Mouse (Mus musculus): ENCODE measurements around the gene Zfr. TPM values are rescaled to one million over a fixed set of nuclear protein-coding genes. Genes with fewer than 3 reads are reported as not detected.

Zfr gene
- polyA plus RNA-seq, 1 experiment = 218 TPM

GRCm38 (mm10) chr15:12223393-12223792 lies 105.8 kb downstream of the Zfr start:
- H3K27me3 ChIP-seq (ENCODE audit: control insufficient read depth, insufficient read depth, low read length) = no peaks in the 10 kb centered on the region
- 94% methylated on average over 6 of the region's 6 CpGs for WGBS
- TF ChIP-seq CTCF (IDR thresholded peaks at IDR 0.05; ENCODE audit: borderline replicate concordance, control insufficient read depth, extremely low read depth, insufficient read depth, low read length, poor library complexity) (no peak), POLR2A (IDR thresholded peaks at IDR 0.05; ENCODE audit: control insufficient read depth, extremely low read depth, insufficient read depth, low read length, poor library complexity) (no peak)
- H3K36me3 ChIP-seq (ENCODE audit: control insufficient read depth, insufficient read depth, low read length) = no peaks in the 10 kb centered on the region
- H3K4me3 ChIP-seq (ENCODE audit: control insufficient read depth, insufficient read depth, low read length) = no peak overlapping the region
- H3K4me1 ChIP-seq (replicated peaks; ENCODE audit: control insufficient read depth, insufficient read depth, low read length) = peaks cover 53% of the 10 kb centered on the region
- no peak overlapping the region for H3K27ac ChIP-seq (ENCODE audit: control insufficient read depth, insufficient read depth, low read length)
- no peak for DNase-seq

- Histone ChIP-seq H3K27ac (ENCODE audit: control insufficient read depth, insufficient read depth, low read length) (no peak overlapping the region), H3K36me3 (ENCODE audit: control insufficient read depth, insufficient read depth, low read length) (no peaks in the 10 kb centered on the region), H3K4me3 (ENCODE audit: control insufficient read depth, insufficient read depth, low read length) (no peak overlapping the region), H3K4me1 (replicated peaks; ENCODE audit: control insufficient read depth, insufficient read depth, low read length) (peaks cover 59% of the 10 kb centered on the region), H3K27me3 (ENCODE audit: control insufficient read depth, insufficient read depth, low read length) (no peaks in the 10 kb centered on the region)
- WGBS = 95% methylated on average over 2 of the region's 2 CpGs
- TF ChIP-seq CTCF (IDR thresholded peaks at IDR 0.05; ENCODE audit: borderline replicate concordance, control insufficient read depth, extremely low read depth, insufficient read depth, low read length, poor library complexity) (no peak), POLR2A (IDR thresholded peaks at IDR 0.05; ENCODE audit: control insufficient read depth, extremely low read depth, insufficient read depth, low read length, poor library complexity) (no peak)
- DNase-seq = no peak
Measured at GRCm38 (mm10) chr15:12224239-12224638, 106.6 kb downstream of the Zfr start.

- WGBS = 22% methylated on average over 4 of the region's 4 CpGs
- Histone ChIP-seq H3K4me3 (ENCODE audit: control insufficient read depth, insufficient read depth, low read length) (no peak overlapping the region), H3K4me1 (replicated peaks; ENCODE audit: control insufficient read depth, insufficient read depth, low read length) (peaks cover 60% of the 10 kb centered on the region), H3K27me3 (ENCODE audit: control insufficient read depth, insufficient read depth, low read length) (no peaks in the 10 kb centered on the region), H3K36me3 (ENCODE audit: control insufficient read depth, insufficient read depth, low read length) (no peaks in the 10 kb centered on the region), H3K27ac (ENCODE audit: control insufficient read depth, insufficient read depth, low read length) (0 out of 2 replicates have a peak overlapping the region, but pooled peaks have one; percentile 27)
- no peak for TF ChIP-seq POLR2A (IDR thresholded peaks at IDR 0.05; ENCODE audit: control insufficient read depth, extremely low read depth, insufficient read depth, low read length, poor library complexity)
- no peak for TF ChIP-seq CTCF (IDR thresholded peaks at IDR 0.05; ENCODE audit: borderline replicate concordance, control insufficient read depth, extremely low read depth, insufficient read depth, low read length, poor library complexity)
- no peak for DNase-seq
Measured at GRCm38 (mm10) chr15:12225062-12225461, 107.4 kb downstream of the Zfr start.

- no peaks in the 10 kb centered on the region for H3K27me3 ChIP-seq (ENCODE audit: control insufficient read depth, insufficient read depth, low read length)
- H3K27ac ChIP-seq (ENCODE audit: control insufficient read depth, insufficient read depth, low read length) = no peak overlapping the region
- 98% methylated on average over 15 of the region's 15 CpGs for WGBS
- TF ChIP-seq POLR2A (IDR thresholded peaks at IDR 0.05; ENCODE audit: control insufficient read depth, extremely low read depth, insufficient read depth, low read length, poor library complexity) = no peak
- no peak for TF ChIP-seq CTCF (IDR thresholded peaks at IDR 0.05; ENCODE audit: borderline replicate concordance, control insufficient read depth, extremely low read depth, insufficient read depth, low read length, poor library complexity)
- no peak overlapping the region for H3K4me3 ChIP-seq (ENCODE audit: control insufficient read depth, insufficient read depth, low read length)
- no peak for DNase-seq
- peaks cover 4% of the 10 kb centered on the region; the same call in 1 of the 2 replicates for H3K36me3 ChIP-seq (ENCODE audit: control insufficient read depth, insufficient read depth, low read length)
- peaks cover 60% of the 10 kb centered on the region for H3K4me1 ChIP-seq (replicated peaks; ENCODE audit: control insufficient read depth, insufficient read depth, low read length)
Measured at GRCm38 (mm10) chr15:12226908-12227307, 109.3 kb downstream of the Zfr start.

- no peak for DNase-seq
- Histone ChIP-seq H3K4me3 (ENCODE audit: control insufficient read depth, insufficient read depth, low read length) (no peak overlapping the region), H3K27ac (ENCODE audit: control insufficient read depth, insufficient read depth, low read length) (no peak overlapping the region), H3K27me3 (ENCODE audit: control insufficient read depth, insufficient read depth, low read length) (no peaks in the 10 kb centered on the region), H3K36me3 (ENCODE audit: control insufficient read depth, insufficient read depth, low read length) (peaks cover 8% of the 10 kb centered on the region; the same call in 1 of the 2 replicates), H3K4me1 (replicated peaks; ENCODE audit: control insufficient read depth, insufficient read depth, low read length) (peaks cover 57% of the 10 kb centered on the region)
- TF ChIP-seq POLR2A (IDR thresholded peaks at IDR 0.05; ENCODE audit: control insufficient read depth, extremely low read depth, insufficient read depth, low read length, poor library complexity) = no peak
- WGBS = 90% methylated on average over 4 of the region's 4 CpGs
Measured at GRCm38 (mm10) chr15:12227355-12227754, 109.7 kb downstream of the Zfr start.

GRCm38 (mm10) chr15:12229603-12230242 lies 112.1 kb downstream of the Zfr start:
- Histone ChIP-seq H3K27ac (ENCODE audit: control insufficient read depth, insufficient read depth, low read length) (peak overlapping the region; percentile 30), H3K4me3 (ENCODE audit: control insufficient read depth, insufficient read depth, low read length) (no peak overlapping the region), H3K27me3 (ENCODE audit: control insufficient read depth, insufficient read depth, low read length) (no peaks in the 10 kb centered on the region), H3K36me3 (ENCODE audit: control insufficient read depth, insufficient read depth, low read length) (peaks cover 29% of the 10 kb centered on the region), H3K4me1 (replicated peaks; ENCODE audit: control insufficient read depth, insufficient read depth, low read length) (peaks cover 44% of the 10 kb centered on the region)
- DNase-seq = peak; percentile 50
- WGBS = 20% methylated on average over 10 of the region's 10 CpGs
- TF ChIP-seq CTCF (IDR thresholded peaks at IDR 0.05; ENCODE audit: borderline replicate concordance, control insufficient read depth, extremely low read depth, insufficient read depth, low read length, poor library complexity) (no peak), POLR2A (IDR thresholded peaks at IDR 0.05; ENCODE audit: control insufficient read depth, extremely low read depth, insufficient read depth, low read length, poor library complexity) (no peak)
